Mouse (Mus musculus) heart, embryonic 13.5 days (tissue): ENCODE results near the gene H2afv. TPM values are rescaled to one million over a fixed set of nuclear protein-coding genes. Genes with fewer than 3 reads are reported as not detected.

Experiments
- ATAC-seq: fragments of 200-750 bp; cut with Nextera tagmentation; 2 replicates; pipeline ENCODE4 v1.8.0; 2017; ENCODE audit warnings: moderate TSS enrichment; ENCODE audit not compliant: insufficient number of reproducible peaks, low FRiP score, low TSS enrichment; ENCODE audit errors: extremely low read depth
- H3K27ac ChIP-seq: fragments of 300-500 bp; sonication (generic); replicated peaks from 2 replicates; pipeline ENCODE4 v1.5.1; 2015; ENCODE audit warnings: moderate library complexity, mild to moderate bottlenecking, inconsistent platforms
- H3K27me3 ChIP-seq: fragments of 300-500 bp; sonication (generic); replicated peaks from 2 replicates; pipeline ENCODE4 v1.6.1; 2015; ENCODE audit warnings: mild to moderate bottlenecking, inconsistent platforms
- H3K36me3 ChIP-seq: fragments of 300-500 bp; sonication (generic); 2 replicates; pipeline ENCODE4 v1.6.1; 2015; ENCODE audit warnings: mild to moderate bottlenecking, inconsistent platforms
- H3K4me1 ChIP-seq: fragments of 300-500 bp; sonication (generic); 2 replicates; pipeline ENCODE4 v1.6.1; 2015; ENCODE audit warnings: inconsistent platforms
- H3K4me2 ChIP-seq: fragments of 300-500 bp; sonication (generic); 2 replicates; pipeline ENCODE4 v1.6.1; 2015; ENCODE audit warnings: inconsistent platforms, mild to moderate bottlenecking, moderate library complexity
- H3K4me3 ChIP-seq: fragments of 300-500 bp; sonication (generic); 2 replicates; pipeline ENCODE4 v1.5.1; 2015; ENCODE audit warnings: moderate library complexity, mild to moderate bottlenecking, inconsistent platforms
- H3K9ac ChIP-seq: fragments of 300-500 bp; sonication (generic); 2 replicates; pipeline ENCODE4 v1.6.1; 2015; ENCODE audit warnings: inconsistent platforms, mild to moderate bottlenecking, moderate library complexity
- H3K9me3 ChIP-seq: fragments of 300-500 bp; sonication (generic); 2 replicates; pipeline ENCODE4 v1.6.1; 2016; ENCODE audit warnings: inconsistent platforms
- WGBS: fragments of 180-500 bp; shearing (Covaris S2); methylation state at CpG from one replicate; pipeline ENCODE4 v1.1.7; 2015; ENCODE audit warnings: mixed read lengths; 5-methylcytosine and 5-hydroxymethylcytosine counted together
- microRNA-seq: library from miRNA; unstranded; fragments of <30 nt; microRNA quantifications from one replicate; pipeline ENCODE4, GENCODE M21; 2016
- polyA plus RNA-seq: library from polyadenylated mRNA; unstranded; fragments of >200 nt; fragmentation: Nextera tagmentation; extraction: Ambion mirVana; gene quantifications from 2 replicates; pipeline ENCODE4 v1.2.1, GENCODE M21; 2015

Gene H2afv
- polyA plus RNA-seq, 1 experiment from 2014 or later = 309 TPM

GRCm38 (mm10) chr11:6380916-6381315 is 63.3 kb downstream of the H2afv start:
- Histone ChIP-seq H3K4me3 (no peak overlapping the region), H3K4me1 (no peaks in the 10 kb centered on the region), H3K9me3 (no peaks in the 10 kb centered on the region), H3K4me2 (no peak overlapping the region), H3K36me3 (no peaks in the 10 kb centered on the region), H3K27ac (no peak overlapping the region), H3K9ac (no peak overlapping the region), H3K27me3 (no peaks in the 10 kb centered on the region)
- ATAC-seq = no peak
- 75% methylated on average over 6 of the region's 6 CpGs for WGBS

Small RNAs within 50 kb of the gene (microRNA-seq; reads per million reads assigned to microRNA genes)
- gene Gm22123 (not detected), gene Mir7651 (not detected)

Other genes with a start within 250 kb of the H2afv start
- 0.32 and 0.55 TPM in 2 replicates for gene A730071L15Rik, start 244.4 kb downstream of the H2afv start, polyA plus RNA-seq
- gene Nudcd3, start 244.0 kb downstream of the H2afv start, polyA plus RNA-seq = 30.1 and 33.2 TPM in 2 replicates
- gene Npc1l1, start 214.3 kb downstream of the H2afv start, polyA plus RNA-seq = not detected in 2 replicates
- 59.4 and 60.0 TPM in 2 replicates for gene Ddx56, start 176.7 kb downstream of the H2afv start, polyA plus RNA-seq
- 71.3 and 83.0 TPM in 2 replicates for gene Tmed4, start 169.6 kb downstream of the H2afv start, polyA plus RNA-seq
- 226 and 229 TPM in 2 replicates for gene Ogdh, start 152.8 kb downstream of the H2afv start, polyA plus RNA-seq
- 6.6 and 7.3 TPM in 2 replicates for gene Zmiz2, start 55.4 kb downstream of the H2afv start, polyA plus RNA-seq
- gene Ppia, start 29.0 kb downstream of the H2afv start, polyA plus RNA-seq = 4,195 and 4,594 TPM in 2 replicates
- 23.5 and 25.5 TPM in 2 replicates for gene Purb, start 31.5 kb upstream of the H2afv start, polyA plus RNA-seq
- gene Myo1g, start 76.5 kb upstream of the H2afv start, polyA plus RNA-seq = 0.50 and 0.98 TPM in 2 replicates
- gene Ccm2, start 102.4 kb upstream of the H2afv start, polyA plus RNA-seq = 54.3 and 59.7 TPM in 2 replicates
- 0.86 and 0.88 TPM in 2 replicates for gene Nacad, start 161.6 kb upstream of the H2afv start, polyA plus RNA-seq
- gene Tbrg4, start 181.6 kb upstream of the H2afv start, polyA plus RNA-seq = 42.9 and 43.0 TPM in 2 replicates
- not detected in 2 replicates for gene Wap, start 194.2 kb upstream of the H2afv start, polyA plus RNA-seq
- gene Ramp3, start 214.1 kb upstream of the H2afv start, polyA plus RNA-seq = 2.2 and 3.5 TPM in 2 replicates